Mouse (Mus musculus): ENCODE data around the gene Mfsd4b3. TPM values are rescaled to one million over a fixed set of nuclear protein-coding genes. Genes with fewer than 3 reads are reported as not detected.

Mfsd4b3 gene
- not detected in 2 replicates for total RNA-seq (2012; rRNA removed)
- not detected in 2 replicates for total RNA-seq (2014; rRNA removed)
- not detected in 2 replicates for polyA plus RNA-seq (2012; ENCODE audit: insufficient read length, low read depth)

DNA sequence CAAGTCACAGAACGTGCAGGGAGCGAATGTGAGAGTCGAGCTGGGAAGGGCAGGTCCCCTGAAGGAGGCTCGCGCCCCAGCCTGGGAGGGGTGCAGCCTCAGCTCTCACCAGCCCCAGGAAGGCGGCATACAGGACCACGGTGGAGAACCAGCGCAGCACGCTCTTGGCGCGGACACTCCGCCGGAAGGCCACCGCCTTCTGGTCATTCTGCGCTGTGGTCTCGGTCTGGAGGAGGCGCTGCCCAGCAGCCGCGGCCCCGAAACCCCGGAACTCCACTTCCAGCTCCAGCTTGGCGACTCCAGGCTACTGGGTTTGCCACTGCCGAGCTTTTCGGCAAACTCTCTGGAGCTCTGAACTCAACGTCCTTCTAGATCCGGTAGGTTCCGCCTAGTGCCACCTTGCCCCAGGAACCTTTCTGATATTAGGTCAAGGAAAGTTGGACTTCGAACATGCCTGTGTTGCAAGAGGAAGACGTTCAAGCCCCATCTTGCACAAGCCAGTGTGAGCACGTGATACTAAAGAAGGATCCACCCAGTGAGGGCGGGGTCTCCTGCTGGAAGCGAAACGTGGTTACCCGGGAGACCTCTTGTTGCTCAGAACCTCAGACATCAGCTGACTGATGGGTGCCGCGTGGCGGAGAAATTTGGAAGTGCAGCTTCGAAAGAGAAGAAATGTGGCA, at the start of gene Mfsd4b3:
Mfsd4b3 (minus strand) TSS at position 393 of the 680 bp plus-strand sequence.
- in situ Hi-C loops (cut with MboI; ENCODE audit: low pct_ligation_motif_present, low pct_unique_long_range_greater_than_20kb, low sequenced_read_pairs): no loop called here

DNA sequence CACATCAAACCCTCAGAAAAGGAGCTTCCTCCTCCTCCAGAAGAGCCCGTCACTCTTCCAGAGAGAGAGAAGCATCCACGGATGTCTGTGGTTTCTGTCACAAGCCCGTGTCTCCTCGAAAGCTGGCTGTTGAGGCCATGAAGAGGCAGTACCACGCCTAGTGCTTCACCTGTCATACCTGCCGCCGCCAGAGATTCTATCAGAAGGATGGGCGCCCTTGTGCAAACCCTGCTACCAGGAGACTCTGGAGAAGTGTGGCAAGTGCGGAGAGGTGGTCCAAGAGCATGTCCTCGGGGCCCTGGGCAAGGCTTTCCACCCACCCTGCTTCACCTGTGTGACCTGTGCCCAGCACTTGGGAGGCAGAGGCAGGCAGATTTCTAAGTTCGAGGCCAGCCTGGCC, 49.6 kb upstream of the Mfsd4b3 start:
- Histone ChIP-seq H3K4me1 (ENCODE audit: control insufficient read depth in 1 of 2, insufficient read depth in 2 of 2) (no peaks in the 10 kb centered on the region), H3K4me3 (replicated peaks in 1 of 3; ENCODE audit: low read depth in 2 of 3, low read length in 2 of 3, poor library complexity in 1 of 3) (no peak overlapping the region), H3K27ac (ENCODE audit: insufficient read depth, low read depth) (no peak overlapping the region), H3K9ac (ENCODE audit: insufficient read depth, low read depth) (no peak overlapping the region), H3K79me2 (replicated peaks; ENCODE audit: control insufficient read depth, extremely low read depth, insufficient read depth, poor library complexity, severe bottlenecking) (no peaks in the 10 kb centered on the region), H3K27me3 (replicated peaks) (no peaks in the 10 kb centered on the region), H3K36me3 (replicated peaks in 1 of 2; ENCODE audit: control insufficient read depth in 1 of 2, insufficient read depth in 1 of 2, low read length in 1 of 2) (no peaks in the 10 kb centered on the region), H3K4me2 (ENCODE audit: insufficient read depth, low read depth, poor library complexity, severe bottlenecking) (no peak overlapping the region), H3K9me3 (replicated peaks; ENCODE audit: low read length) (no peaks in the 10 kb centered on the region)
- no peak for DNase-seq (ENCODE audit: extremely low read depth)
- TF ChIP-seq EP300 (IDR thresholded peaks at IDR 0.05; ENCODE audit: low read length): no peak
- TF ChIP-seq CTCF (conservative IDR thresholded peaks at IDR 0.05 in 1 of 2, IDR thresholded peaks at IDR 0.05 in 1 of 2; ENCODE audit: low read depth in 2 of 2, low read length in 2 of 2): no peak
- no peak for TF ChIP-seq NRF1 (IDR thresholded peaks at IDR 0.05; ENCODE audit: low read depth, low read length)
- no peak for TF ChIP-seq ETS1 (conservative IDR thresholded peaks at IDR 0.05; ENCODE audit: low read depth, low read length)
- TF ChIP-seq E2F4 (IDR thresholded peaks at IDR 0.05; ENCODE audit: insufficient replicate concordance, low read depth, low read length): no peak
- no peak for TF ChIP-seq TBP (conservative IDR thresholded peaks at IDR 0.05; ENCODE audit: low read depth, low read length)
- TF ChIP-seq CHD1 (IDR thresholded peaks at IDR 0.05; ENCODE audit: low read depth, low read length): no peak
- no peak for TF ChIP-seq POLR2A (IDR thresholded peaks at IDR 0.05; ENCODE audit: low read depth, low read length)
- TF ChIP-seq MAX (IDR thresholded peaks at IDR 0.05; ENCODE audit: low read length): no peak
- no peak for TF ChIP-seq MXI1 (IDR thresholded peaks at IDR 0.05; ENCODE audit: low read depth, low read length)
- no peak for TF ChIP-seq JUN (IDR thresholded peaks at IDR 0.05; ENCODE audit: insufficient read depth, low read depth, low read length)
- no peak for TF ChIP-seq TCF12 (IDR thresholded peaks at IDR 0.05; ENCODE audit: low read depth, low read length)
- no peak for TF ChIP-seq ZMIZ1 (IDR thresholded peaks at IDR 0.05; ENCODE audit: low read depth, low read length)
- TF ChIP-seq GABPA (IDR thresholded peaks at IDR 0.05; ENCODE audit: insufficient replicate concordance, low read depth, low read length): no peak
- TF ChIP-seq MYC (IDR thresholded peaks at IDR 0.05; ENCODE audit: low read depth, low read length): no peak
- dilution Hi-C loops (cut with MboI; ENCODE audit: extremely low pct_ligation_motif_present, extremely low pct_unique_long_range_greater_than_20kb, low sequenced_read_pairs): no loop called here
- in situ Hi-C loops (cut with MboI; ENCODE audit: low pct_ligation_motif_present, low pct_unique_long_range_greater_than_20kb, low sequenced_read_pairs): no loop called here

More for the DNA sequence above, at the start of gene Mfsd4b3:
- no peak for DNase-seq (ENCODE audit: extremely low read depth)
- TF ChIP-seq IRF4 (IDR thresholded peaks at IDR 0.05; ENCODE audit: low read depth, low read length) (peak; percentile 52; the same call in 1 of the 2 replicates), E2F4 (IDR thresholded peaks at IDR 0.05; ENCODE audit: insufficient replicate concordance, low read depth, low read length) (no peak), USF2 (conservative IDR thresholded peaks at IDR 0.05; ENCODE audit: low read depth, low read length) (no peak; the same call in 1 of the 2 replicates), ELF1 (IDR thresholded peaks at IDR 0.05; ENCODE audit: low read depth, low read length) (no peak), JUN (IDR thresholded peaks at IDR 0.05; ENCODE audit: insufficient read depth, low read depth, low read length) (no peak), MAX (IDR thresholded peaks at IDR 0.05; ENCODE audit: low read length) (peak; percentile 78), EP300 (IDR thresholded peaks at IDR 0.05; ENCODE audit: low read length) (no peak), ETS1 (conservative IDR thresholded peaks at IDR 0.05; ENCODE audit: low read depth, low read length) (no peak), PAX5 (IDR thresholded peaks at IDR 0.05; ENCODE audit: low read length) (no peak), BHLHE40 (IDR thresholded peaks at IDR 0.05; ENCODE audit: low read depth, low read length) (peak; percentile 66), UBTF (IDR thresholded peaks at IDR 0.05; ENCODE audit: low read depth, low read length) (no peak), ZC3H11A (IDR thresholded peaks at IDR 0.05; ENCODE audit: low read depth, low read length) (no peak), CHD2 (IDR thresholded peaks at IDR 0.05; ENCODE audit: low read length) (no peak), CTCF (conservative IDR thresholded peaks at IDR 0.05 in 1 of 2, IDR thresholded peaks at IDR 0.05 in 1 of 2; ENCODE audit: low read depth in 2 of 2, low read length in 2 of 2) (peak in 1 of 2 experiments; percentile 60; a peak in 2 of 4 replicates), MAFK (IDR thresholded peaks at IDR 0.05; ENCODE audit: insufficient replicate concordance, low read length) (no peak), USF1 (IDR thresholded peaks at IDR 0.05; ENCODE audit: low read depth, low read length) (peak; percentile 47), SIN3A (IDR thresholded peaks at IDR 0.05; ENCODE audit: low read length) (0 out of 2 replicates have a peak, but pooled peaks have one; percentile 30), HCFC1 (IDR thresholded peaks at IDR 0.05; ENCODE audit: low read depth, low read length) (no peak), MAZ (IDR thresholded peaks at IDR 0.05; ENCODE audit: low read depth, low read length) (no peak), ZKSCAN1 (IDR thresholded peaks at IDR 0.05; ENCODE audit: borderline replicate concordance, low read depth, low read length) (no peak), ZMIZ1 (IDR thresholded peaks at IDR 0.05; ENCODE audit: low read depth, low read length) (no peak), MXI1 (IDR thresholded peaks at IDR 0.05; ENCODE audit: low read depth, low read length) (0 out of 2 replicates have a peak, but pooled peaks have one; percentile 35), ZNF384 (IDR thresholded peaks at IDR 0.05; ENCODE audit: low read depth, low read length) (no peak), NRF1 (IDR thresholded peaks at IDR 0.05; ENCODE audit: low read depth, low read length) (no peak), SMC3 (IDR thresholded peaks at IDR 0.05; ENCODE audit: low read depth, low read length) (peak; percentile 54), RAD21 (IDR thresholded peaks at IDR 0.05; ENCODE audit: low read depth, low read length) (peak; percentile 42), MEF2A (IDR thresholded peaks at IDR 0.05; ENCODE audit: borderline replicate concordance, low read depth, low read length) (no peak), RCOR1 (conservative IDR thresholded peaks at IDR 0.05; ENCODE audit: low read depth, low read length) (no peak), POLR2A (IDR thresholded peaks at IDR 0.05; ENCODE audit: low read depth, low read length) (no peak), TBP (conservative IDR thresholded peaks at IDR 0.05; ENCODE audit: low read depth, low read length) (no peak), CHD1 (IDR thresholded peaks at IDR 0.05; ENCODE audit: low read depth, low read length) (no peak), MYC (IDR thresholded peaks at IDR 0.05; ENCODE audit: low read depth, low read length) (no peak)
- Histone ChIP-seq H3K4me1 (ENCODE audit: control insufficient read depth in 1 of 2, insufficient read depth in 2 of 2) (peaks cover 0 to 3% of the 10 kb centered on the region in 2 experiments; a peak in 1 of 4 replicates), H3K9ac (ENCODE audit: insufficient read depth, low read depth) (no peak within 1 kb of the TSS), H3K79me2 (replicated peaks; ENCODE audit: control insufficient read depth, extremely low read depth, insufficient read depth, poor library complexity, severe bottlenecking) (no peaks in the 10 kb centered on the region), H3K27ac (ENCODE audit: insufficient read depth, low read depth) (no peak within 1 kb of the TSS), H3K9me3 (replicated peaks; ENCODE audit: low read length) (no peaks in the 10 kb centered on the region), H3K4me3 (replicated peaks in 1 of 3; ENCODE audit: low read depth in 2 of 3, low read length in 2 of 3, poor library complexity in 1 of 3) (no peak within 1 kb of the TSS), H3K27me3 (replicated peaks) (no peaks in the 10 kb centered on the region), H3K4me2 (ENCODE audit: insufficient read depth, low read depth, poor library complexity, severe bottlenecking) (no peak within 1 kb of the TSS), H3K36me3 (replicated peaks in 1 of 2; ENCODE audit: control insufficient read depth in 1 of 2, insufficient read depth in 1 of 2, low read length in 1 of 2) (no peaks in the 10 kb centered on the region)
- dilution Hi-C loops (cut with MboI; ENCODE audit: extremely low pct_ligation_motif_present, extremely low pct_unique_long_range_greater_than_20kb, low sequenced_read_pairs): no loop called here

All from CH12.LX (cell line).